Mouse (Mus musculus): Measurements from ENCODE around the gene Rpl37a. TPM values are rescaled to one million over a fixed set of nuclear protein-coding genes. Genes with fewer than 3 reads are reported as not detected.

Gene Rpl37a
- polyA plus RNA-seq, 1 experiment = 1,149 TPM

DNA sequence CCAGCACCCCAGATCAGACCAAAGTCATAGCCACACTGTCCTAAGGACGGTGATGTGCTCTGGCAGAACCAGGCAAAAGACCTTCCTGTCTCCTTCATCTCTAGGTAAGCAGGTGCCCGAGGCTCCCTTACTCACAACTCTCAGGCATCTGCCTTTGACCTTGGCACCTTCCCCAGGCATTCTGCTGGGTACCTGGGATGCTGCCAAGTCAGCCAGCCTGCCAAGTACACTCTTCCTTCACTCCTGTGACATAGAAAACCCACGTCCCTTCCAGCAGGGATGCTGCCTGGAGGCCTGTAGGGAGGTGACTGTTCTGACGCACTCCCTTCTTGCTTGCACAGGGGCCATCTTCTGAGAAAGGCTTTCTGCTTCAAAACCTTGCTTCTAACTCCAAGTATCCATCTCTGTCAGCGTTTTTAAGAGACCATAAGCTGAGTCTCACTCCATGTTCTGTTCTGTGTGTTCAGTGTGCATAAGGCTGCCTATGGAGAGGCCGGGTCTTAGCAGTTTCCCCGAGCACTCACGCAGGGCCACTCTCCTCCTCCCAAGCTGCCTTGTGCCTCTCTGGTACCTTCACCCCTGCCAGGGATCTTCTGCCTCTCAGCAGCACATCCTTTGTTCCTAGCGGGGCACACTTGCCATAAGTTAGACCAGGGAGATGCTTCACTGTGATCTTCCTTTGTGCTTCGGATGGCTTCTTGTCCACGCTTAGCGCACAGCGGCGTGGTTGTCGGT, 28.0 kb downstream of the Rpl37a start:
- TF ChIP-seq CTCF (IDR thresholded peaks at IDR 0.05; ENCODE audit: borderline replicate concordance, extremely low read depth, insufficient read depth, insufficient read length) = no peak
- no peak for TF ChIP-seq POLR2A (IDR thresholded peaks at IDR 0.05; ENCODE audit: borderline replicate concordance, extremely low read depth, insufficient read depth, insufficient read length, poor library complexity, severe bottlenecking)
- DNase-seq (ENCODE audit: low read depth) = peak; percentile 79

DNA sequence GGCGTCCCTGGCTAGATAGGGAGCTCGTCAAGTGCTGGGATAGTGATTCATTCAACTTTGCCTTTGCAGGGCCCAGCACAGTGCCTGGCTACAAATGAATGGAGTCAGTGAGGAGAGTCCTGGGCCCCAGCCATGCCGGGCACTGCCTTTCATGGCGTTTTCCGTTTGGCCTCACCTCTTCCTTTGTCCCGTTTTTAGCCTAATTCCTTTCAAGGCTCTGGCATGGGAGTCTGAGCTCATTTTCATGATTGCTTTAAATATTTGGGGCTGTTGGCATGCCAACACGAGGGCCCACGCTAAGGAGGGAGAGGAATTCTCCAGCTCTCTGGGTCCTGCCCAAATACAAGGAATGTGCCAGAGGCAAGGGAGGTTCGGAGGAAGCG, 28.6 kb downstream of the Rpl37a start:
- peak; percentile 88 for DNase-seq (ENCODE audit: low read depth)
- no peak for TF ChIP-seq CTCF (IDR thresholded peaks at IDR 0.05; ENCODE audit: borderline replicate concordance, extremely low read depth, insufficient read depth, insufficient read length)
- no peak for TF ChIP-seq POLR2A (IDR thresholded peaks at IDR 0.05; ENCODE audit: borderline replicate concordance, extremely low read depth, insufficient read depth, insufficient read length, poor library complexity, severe bottlenecking)

DNA sequence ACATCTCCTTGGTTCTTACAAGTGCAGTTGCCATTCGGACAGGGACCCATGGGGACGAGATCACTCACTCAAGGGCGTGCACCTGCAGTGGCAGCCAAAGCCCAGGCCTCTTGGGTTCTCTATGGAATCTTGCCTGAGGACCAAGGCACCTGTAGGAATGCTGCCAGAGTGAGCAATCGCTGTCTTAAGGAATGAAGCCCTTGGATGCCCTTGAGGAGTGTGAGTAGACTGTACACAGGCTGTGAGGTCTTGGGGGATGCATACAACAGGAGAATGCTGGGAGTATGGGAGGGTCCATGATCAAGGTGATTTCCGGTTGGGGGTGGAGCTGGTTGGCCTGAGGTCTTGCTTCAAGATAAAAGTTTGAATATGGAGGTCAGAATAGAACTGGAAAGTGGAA, 30.3 kb downstream of the Rpl37a start:
- TF ChIP-seq CTCF (IDR thresholded peaks at IDR 0.05; ENCODE audit: borderline replicate concordance, extremely low read depth, insufficient read depth, insufficient read length) = no peak
- TF ChIP-seq POLR2A (IDR thresholded peaks at IDR 0.05; ENCODE audit: borderline replicate concordance, extremely low read depth, insufficient read depth, insufficient read length, poor library complexity, severe bottlenecking) = no peak
- DNase-seq (ENCODE audit: low read depth) = no peak

DNA sequence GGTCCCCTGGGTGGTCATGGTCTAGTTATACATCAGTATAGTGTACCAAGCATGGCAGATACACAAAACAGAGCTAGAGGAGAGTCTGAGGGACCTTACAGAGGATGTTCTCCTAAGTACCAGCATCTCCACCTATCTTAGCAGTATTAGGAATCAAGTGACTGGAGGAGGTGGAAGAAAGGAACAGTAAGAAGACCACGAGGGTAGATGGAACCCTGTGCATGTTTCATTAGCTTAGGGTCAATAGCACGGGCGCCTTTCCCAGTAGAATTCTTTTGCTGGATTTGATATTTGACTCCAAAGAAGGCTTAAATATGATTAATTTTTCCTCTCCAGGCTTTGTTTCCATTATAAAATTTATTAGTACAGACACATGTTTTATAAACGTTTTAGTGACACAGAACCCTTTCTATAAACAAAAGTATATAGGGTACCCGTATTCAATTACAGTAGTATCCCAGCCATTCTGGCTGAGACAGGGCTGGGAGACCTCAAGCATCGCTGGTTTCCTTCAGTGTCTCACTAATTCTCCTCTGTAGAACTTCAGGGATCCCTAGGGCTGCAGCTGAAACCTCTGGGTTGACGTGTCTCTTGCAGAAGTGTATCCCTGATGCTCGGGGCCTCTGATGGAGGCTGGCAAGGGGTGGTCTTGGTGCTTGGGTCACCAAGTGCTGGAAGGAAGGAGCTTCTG, 33.9 kb downstream of the Rpl37a start:
- TF ChIP-seq POLR2A (IDR thresholded peaks at IDR 0.05; ENCODE audit: borderline replicate concordance, extremely low read depth, insufficient read depth, insufficient read length, poor library complexity, severe bottlenecking) (no peak), CTCF (IDR thresholded peaks at IDR 0.05; ENCODE audit: borderline replicate concordance, extremely low read depth, insufficient read depth, insufficient read length) (no peak)
- no peak for DNase-seq (ENCODE audit: low read depth)

DNA sequence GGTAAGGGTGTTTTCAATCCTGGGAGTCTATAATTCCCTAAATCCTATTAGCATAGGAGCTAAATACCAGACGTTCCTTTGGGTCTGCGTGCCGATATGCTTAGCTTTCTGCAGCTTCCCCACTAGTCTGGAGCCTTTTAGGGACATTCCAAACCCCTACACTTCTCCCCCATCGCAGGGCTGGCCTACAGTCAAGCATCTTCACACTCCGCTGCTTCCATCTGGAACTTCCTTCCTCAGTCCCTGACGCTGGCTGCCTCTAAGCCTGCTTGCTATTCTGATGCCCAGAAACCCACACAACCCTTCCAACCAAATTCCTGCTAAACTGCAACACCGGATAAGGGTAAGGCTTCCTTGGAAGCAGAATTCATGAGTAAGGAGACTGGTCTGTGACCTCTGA, 35.3 kb downstream of the Rpl37a start:
- DNase-seq (ENCODE audit: low read depth) = peak; percentile 84
- TF ChIP-seq POLR2A (IDR thresholded peaks at IDR 0.05; ENCODE audit: borderline replicate concordance, extremely low read depth, insufficient read depth, insufficient read length, poor library complexity, severe bottlenecking) (no peak), CTCF (IDR thresholded peaks at IDR 0.05; ENCODE audit: borderline replicate concordance, extremely low read depth, insufficient read depth, insufficient read length) (no peak)

DNA sequence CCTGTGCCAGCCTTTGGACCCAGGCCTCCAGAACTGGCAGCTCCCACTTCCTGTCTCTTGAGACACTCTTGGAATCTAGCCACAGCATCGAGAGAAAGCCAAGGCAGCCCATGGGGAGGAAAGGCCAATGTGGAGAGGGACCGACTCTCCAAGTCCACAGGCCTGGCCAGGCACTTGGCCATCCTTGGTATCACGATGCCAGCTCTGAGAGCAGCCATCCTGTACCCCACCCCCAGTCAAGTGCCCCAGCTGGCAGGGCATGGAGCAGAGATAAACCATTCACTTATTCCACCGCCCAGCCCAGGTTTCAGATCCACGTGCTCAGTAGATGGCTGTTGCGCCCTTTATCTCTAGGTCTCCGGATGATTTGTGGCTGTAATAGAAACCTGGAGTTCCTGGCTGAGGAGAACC, 40.3 kb downstream of the Rpl37a start:
- peak; percentile 54 for DNase-seq (ENCODE audit: low read depth)
- TF ChIP-seq CTCF (IDR thresholded peaks at IDR 0.05; ENCODE audit: borderline replicate concordance, extremely low read depth, insufficient read depth, insufficient read length) (no peak), POLR2A (IDR thresholded peaks at IDR 0.05; ENCODE audit: borderline replicate concordance, extremely low read depth, insufficient read depth, insufficient read length, poor library complexity, severe bottlenecking) (no peak)

DNA sequence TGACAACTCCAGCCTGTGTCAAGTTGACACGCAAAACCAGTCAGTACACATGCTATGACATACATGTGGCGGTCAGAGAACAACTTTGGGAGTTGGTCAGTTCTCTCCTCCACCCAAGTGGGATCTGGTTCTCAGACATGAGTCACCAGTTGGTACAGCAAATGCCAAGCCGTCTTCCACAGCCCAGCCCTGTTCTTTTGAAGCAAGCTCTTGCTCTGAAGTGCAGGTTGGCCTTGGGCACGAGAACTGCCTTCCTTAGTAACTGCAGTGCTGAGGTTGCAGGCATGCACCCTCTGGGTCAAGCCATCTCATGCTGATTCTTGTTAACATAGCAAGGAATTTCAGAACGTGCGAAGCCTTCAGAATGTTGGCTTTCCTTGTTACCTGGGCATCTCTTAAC, 42.1 kb downstream of the Rpl37a start:
- DNase-seq (ENCODE audit: low read depth) = no peak
- TF ChIP-seq CTCF (IDR thresholded peaks at IDR 0.05; ENCODE audit: borderline replicate concordance, extremely low read depth, insufficient read depth, insufficient read length) (no peak), POLR2A (IDR thresholded peaks at IDR 0.05; ENCODE audit: borderline replicate concordance, extremely low read depth, insufficient read depth, insufficient read length, poor library complexity, severe bottlenecking) (no peak)

GRCm38 (mm10) chr1:72755227-72755626, 44.1 kb downstream of the Rpl37a start:
- DNase-seq (ENCODE audit: low read depth) = no peak
- TF ChIP-seq POLR2A (IDR thresholded peaks at IDR 0.05; ENCODE audit: borderline replicate concordance, extremely low read depth, insufficient read depth, insufficient read length, poor library complexity, severe bottlenecking) (no peak), CTCF (IDR thresholded peaks at IDR 0.05; ENCODE audit: borderline replicate concordance, extremely low read depth, insufficient read depth, insufficient read length) (no peak)

DNA sequence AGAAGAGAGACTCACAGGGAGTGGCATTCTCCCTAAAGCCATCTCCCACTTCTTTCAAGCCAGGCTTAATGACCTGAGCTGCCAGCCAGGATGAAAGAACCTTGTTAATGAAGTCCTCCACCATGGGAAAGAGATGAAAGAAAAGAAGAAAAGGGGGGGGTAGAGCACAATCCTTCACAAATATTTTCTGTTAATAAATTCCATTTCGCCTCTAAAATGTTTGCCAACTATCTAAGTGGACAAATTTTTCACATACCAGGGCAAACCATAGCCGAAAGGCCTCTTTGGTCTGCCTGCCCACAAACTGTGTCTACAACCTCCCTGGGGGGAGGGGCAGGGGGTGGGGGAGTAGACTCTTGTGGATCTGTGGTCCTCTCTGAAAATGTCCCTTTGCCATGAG, 44.7 kb downstream of the Rpl37a start:
- DNase-seq (ENCODE audit: low read depth) = peak; percentile 53
- TF ChIP-seq CTCF (IDR thresholded peaks at IDR 0.05; ENCODE audit: borderline replicate concordance, extremely low read depth, insufficient read depth, insufficient read length) = no peak
- no peak for TF ChIP-seq POLR2A (IDR thresholded peaks at IDR 0.05; ENCODE audit: borderline replicate concordance, extremely low read depth, insufficient read depth, insufficient read length, poor library complexity, severe bottlenecking)

DNA sequence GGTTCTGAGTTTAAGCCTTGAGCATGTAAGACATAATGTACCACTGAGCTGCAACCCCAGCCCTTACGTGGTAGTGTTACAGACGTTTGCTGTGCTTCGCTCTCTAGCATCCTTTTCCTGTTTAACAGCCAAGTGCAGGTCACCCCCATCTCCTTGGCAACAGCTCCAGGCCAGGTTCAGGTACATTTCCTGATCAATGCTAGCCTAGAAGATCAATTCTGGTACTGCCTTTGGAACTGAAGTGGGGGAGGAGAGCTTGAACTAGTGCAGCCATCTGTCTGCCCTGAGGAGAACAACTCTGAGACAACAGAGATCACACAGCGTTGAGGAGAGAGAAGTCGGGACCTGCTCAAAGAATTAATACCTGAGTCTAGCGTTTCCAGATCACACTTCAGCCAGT, 48.7 kb downstream of the Rpl37a start:
- no peak for DNase-seq (ENCODE audit: low read depth)
- TF ChIP-seq POLR2A (IDR thresholded peaks at IDR 0.05; ENCODE audit: borderline replicate concordance, extremely low read depth, insufficient read depth, insufficient read length, poor library complexity, severe bottlenecking) (no peak), CTCF (IDR thresholded peaks at IDR 0.05; ENCODE audit: borderline replicate concordance, extremely low read depth, insufficient read depth, insufficient read length) (no peak)

Other genes starting within 250 kb of the Rpl37a start
- gene March4, start 174.4 kb upstream of the Rpl37a start, polyA plus RNA-seq (2012; rRNA removed) = 4.6 and 17.0 TPM in 2 replicates
- gene Smarcal1, start 128.0 kb upstream of the Rpl37a start, polyA plus RNA-seq (2012; rRNA removed) = 44.9 TPM in 2 replicates
- gene Ankar, start 10.7 kb upstream of the Rpl37a start, polyA plus RNA-seq (2012; rRNA removed) = 0.01 TPM in 1 of 2 replicates, not detected in the other
- gene Igfbp2, start 113.2 kb downstream of the Rpl37a start, polyA plus RNA-seq (2012; rRNA removed) = 328 and 384 TPM in 2 replicates
- gene Igfbp5, start 163.6 kb downstream of the Rpl37a start, polyA plus RNA-seq (2012; rRNA removed) = 31.0 and 73.8 TPM in 2 replicates